Mouse (Mus musculus) adrenal gland, adult (tissue): ENCODE data around the gene Zfhx3.
A peak's percentile ranks its signal among the peaks of the same experiment; 100 is the strongest.

ENCODE experiments used
- DNase-seq, 2 experiments: peaks; one replicate each; pipeline ENCODE4 v3.0.0; 2022 to 2023; ENCODE audit warnings: low spot score in 1 of 2; ENCODE audit not compliant: inconsistent age in 2 of 2

Zfhx3 gene

GRCm38 (mm10) chr8:108017727-108018126 is 75.3 kb downstream of the Zfhx3 start:
- no peak for DNase-seq

DNA sequence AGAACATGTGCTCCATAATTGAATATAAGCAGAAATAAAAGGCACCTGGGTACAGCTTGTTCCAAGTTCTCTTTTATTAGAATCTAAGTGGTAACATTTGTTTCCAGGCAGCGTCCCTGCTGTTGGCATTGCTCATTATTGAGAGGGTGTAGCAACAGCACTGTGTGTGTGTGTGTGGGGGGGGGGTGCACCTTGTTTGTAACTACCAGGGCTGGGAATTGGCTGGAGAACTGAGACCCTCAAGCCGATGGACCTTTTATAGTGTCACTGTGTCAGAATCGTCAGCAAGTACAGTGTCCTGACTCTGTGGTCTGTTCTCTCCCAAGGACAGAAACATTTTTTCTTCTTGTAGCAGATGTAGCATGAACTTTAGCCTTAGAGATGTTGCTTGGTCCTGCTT is 77.2 kb downstream of the Zfhx3 start:
- DNase-seq: no peak

DNA sequence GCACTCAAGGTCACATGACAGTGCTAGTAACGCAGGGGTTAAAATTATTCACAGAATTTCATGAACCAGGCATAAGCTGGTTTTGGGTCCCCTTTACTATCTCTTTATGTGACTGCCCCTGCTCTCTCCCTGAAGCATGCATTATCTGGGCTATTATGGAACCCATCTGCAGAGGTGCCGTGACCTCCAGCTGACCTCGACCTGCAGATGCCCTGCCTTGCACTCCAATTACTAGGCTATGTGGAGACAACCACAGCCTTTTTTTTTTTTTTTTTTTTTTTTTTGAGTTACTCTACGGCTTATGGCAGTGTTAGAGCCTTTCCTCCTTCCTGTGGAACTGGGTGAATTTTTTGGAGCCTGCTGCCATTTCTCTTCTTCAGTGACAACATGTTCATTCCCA is 80.0 kb downstream of the Zfhx3 start:
- no peak for DNase-seq

- no peak for DNase-seq
Measured at GRCm38 (mm10) chr8:108024331-108024730, 81.9 kb downstream of the Zfhx3 start.

DNA sequence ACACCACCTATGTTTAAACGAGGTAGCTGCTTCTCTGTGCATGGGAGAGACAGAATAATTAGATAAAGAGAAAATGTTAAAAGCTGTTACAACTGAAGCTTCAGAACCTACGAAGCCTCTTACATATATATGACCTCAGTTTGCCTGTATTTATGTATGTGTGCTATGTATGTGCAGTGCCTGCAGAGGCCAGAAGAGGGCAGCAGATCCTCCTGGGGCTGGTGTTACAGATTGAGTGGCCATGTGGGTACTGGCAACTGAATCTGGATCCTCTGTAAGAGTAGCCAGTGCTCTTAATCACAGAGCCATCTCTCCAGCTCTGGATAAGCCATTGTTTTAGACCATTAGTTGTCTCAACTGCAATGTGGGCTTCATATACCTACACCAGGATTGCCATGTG is 82.8 kb downstream of the Zfhx3 start:
- DNase-seq: peak in 1 of 2 experiments; percentile 41

DNA sequence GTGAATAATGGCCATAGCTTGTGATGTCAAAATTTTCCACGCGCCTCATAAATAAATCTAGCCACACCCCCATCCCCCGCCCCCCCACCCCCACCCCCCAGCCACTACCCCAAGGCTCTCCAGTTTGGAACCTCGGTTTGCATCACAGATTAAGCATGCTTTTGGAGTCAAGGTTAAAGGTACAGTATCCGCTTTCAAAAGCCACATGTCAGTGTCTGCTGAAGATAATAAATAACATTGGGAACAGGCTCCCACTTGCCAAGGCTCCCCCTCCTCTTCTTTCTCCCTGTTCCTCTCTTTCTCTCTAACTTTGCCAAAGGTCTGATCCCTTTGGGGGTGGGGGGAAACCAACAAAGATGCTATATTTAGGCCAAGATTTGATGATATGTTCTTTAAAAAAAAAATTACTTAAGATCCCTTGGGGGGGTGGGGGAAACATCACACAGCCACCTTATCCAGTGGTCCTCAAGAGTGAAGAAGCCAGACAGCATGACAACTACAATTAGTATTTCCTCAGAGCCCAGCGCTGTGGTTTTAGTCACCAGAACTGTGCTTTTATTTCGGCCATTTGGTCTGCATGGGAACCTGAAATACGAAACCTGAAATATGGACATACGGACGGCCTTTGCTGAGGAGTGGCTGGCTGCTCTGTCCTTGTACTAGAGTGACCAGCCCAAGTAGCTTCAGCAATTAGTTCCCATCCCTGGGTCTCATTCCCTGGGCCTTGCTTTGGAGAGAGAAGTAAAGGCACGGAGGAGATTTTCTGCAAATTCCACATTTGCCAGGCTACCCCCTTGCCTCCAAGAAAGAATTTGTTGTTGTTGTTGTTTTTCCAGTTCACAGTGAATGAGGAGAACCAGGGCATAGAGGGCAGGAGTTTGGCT is 84.4 kb downstream of the Zfhx3 start:
- peak; percentile 42 to 78 for DNase-seq

DNA sequence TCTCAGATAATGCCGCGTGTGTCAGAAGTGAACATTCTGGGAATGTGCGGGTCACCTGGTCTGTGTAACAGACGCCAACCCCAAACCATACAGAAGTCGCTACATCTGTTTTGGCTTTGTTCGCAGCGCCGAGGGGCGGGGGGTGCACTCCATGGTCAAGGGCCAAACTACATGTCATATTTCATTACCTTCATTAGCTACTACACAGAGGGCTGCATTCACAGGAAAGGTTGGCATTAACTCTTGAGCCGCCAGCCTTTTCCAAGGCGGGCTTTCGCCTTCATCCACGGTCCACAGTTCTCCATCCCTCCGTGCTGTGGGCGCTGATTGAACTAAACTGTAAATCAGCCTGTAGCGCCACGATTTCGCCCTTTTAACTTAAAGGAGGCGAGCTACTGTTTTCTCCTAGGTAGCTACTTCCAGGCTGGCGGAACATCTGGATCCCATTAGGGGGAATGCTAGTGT is 85.1 kb downstream of the Zfhx3 start:
- DNase-seq: peak; percentile 35 to 66

DNA sequence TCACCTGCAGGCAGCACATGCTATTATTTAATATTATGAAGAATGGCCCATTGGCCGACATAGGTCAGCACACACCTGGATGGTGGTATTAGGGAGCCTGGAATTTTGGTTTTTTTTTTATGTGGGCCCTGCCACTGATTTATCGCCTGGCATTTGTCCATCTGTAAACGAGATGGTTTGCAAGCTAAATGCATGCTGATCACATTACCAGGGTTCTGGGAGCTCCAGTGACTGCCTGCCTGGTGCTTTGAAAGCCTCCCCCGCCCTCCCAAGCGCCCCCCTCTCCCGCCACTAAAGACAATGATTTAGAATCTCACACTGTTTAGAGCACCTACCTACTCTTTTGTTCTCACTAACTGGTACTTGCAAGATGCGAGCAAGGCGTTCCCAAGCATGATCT is 86.0 kb downstream of the Zfhx3 start:
- DNase-seq: no peak

GRCm38 (mm10) chr8:108031159-108031558 is 88.7 kb downstream of the Zfhx3 start:
- no peak for DNase-seq

DNA sequence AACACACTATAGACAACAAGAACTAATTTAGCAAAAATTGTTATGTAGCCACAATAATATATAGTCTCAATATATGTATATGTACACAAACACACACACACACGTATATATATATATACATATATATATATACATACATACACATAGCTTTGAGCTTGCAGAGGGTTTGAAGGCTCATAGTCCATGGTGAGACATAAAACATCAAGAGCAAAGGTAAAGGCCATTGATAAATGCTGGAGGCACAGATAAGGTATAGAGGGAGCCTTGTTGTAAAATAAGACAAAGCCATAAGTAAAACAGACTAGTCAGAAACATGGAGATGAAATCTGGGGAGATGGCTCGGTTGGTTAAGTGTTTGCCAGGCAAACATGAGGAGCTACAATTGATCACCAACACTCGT is 91.6 kb downstream of the Zfhx3 start:
- DNase-seq: no peak

- DNase-seq: no peak
Measured at GRCm38 (mm10) chr8:108034726-108035125, 92.3 kb downstream of the Zfhx3 start.

DNA sequence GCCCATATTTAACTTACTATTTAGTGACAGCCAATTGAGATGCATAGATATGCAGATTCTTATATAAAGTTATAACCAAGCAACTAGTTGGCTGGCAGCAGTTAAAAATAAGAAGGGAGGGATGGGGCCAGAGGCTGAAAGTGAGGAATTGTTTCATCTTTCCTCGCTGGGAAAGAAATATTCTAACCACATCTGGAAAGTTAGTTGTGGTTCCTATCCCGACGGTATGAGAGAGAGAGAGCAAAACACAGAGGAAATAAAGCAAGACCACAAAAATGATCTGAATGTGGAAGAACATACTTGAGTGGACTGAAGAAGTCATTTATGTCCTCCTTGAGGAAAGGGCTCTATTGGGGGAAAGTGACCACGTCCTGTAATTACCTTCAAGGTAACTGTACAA is 101.2 kb downstream of the Zfhx3 start:
- DNase-seq: no peak

DNA sequence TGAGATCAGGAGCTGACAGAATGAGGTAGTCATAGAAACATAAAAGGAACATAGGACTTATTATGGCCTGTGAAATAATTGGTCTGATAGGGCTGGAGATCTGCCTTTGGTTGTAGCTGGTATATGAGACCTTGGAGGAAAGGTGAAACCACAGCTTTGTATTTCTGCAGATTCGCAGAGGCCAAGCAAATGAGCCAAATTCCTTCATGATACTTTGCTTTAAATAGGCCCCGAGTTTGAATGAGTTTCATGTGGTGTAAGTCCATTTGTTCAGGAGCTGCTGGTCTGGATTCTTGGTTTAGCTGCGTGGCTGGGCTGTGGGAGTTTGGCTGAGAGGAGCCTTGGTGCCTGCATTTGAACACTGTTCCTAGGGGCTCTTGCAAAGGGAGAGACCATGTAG is 101.7 kb downstream of the Zfhx3 start:
- DNase-seq: no peak

- no peak for DNase-seq
Measured at GRCm38 (mm10) chr8:108056241-108056640, 113.8 kb downstream of the Zfhx3 start.

DNA sequence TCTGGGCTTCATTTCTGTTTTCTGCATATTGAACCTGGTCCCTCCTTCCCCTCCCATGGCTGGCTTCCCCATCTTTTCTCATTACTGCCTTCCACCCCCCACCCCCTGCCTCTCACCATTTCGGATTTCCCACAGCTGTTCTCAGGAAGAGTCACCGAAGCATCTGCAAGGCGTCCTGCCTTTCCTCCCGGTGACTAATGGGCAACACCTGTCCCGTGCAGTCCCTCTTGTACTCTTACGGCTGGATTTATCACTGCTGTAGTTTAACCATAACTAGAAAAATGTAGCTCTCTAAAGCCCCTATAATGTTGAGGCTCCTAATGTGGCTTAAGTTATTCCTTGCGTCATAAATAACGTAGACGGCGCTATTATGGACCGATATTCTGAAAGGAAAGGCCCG is 119.5 kb downstream of the Zfhx3 start:
- no peak for DNase-seq

GRCm38 (mm10) chr8:108067111-108067510 is 124.7 kb downstream of the Zfhx3 start:
- no peak for DNase-seq

DNA sequence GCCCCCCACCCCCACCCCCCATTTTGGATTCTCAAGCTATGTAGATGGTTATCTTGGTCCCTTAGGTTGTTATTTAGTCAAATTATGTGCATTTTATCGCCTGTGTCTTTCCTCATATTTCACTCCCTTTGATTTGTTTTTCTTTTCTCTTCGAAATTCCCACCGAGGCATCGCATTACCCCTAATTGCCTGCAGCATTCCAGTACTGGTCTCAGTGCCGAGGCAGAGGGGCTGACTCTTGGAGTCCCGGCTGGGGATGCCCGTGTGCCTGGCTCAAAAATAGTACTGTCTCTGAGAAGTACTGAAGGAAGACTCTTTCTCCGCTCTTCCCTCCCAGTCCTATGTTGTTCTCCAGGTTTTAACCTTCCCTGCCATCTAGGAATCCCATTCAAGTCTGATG is 125.8 kb downstream of the Zfhx3 start:
- DNase-seq: no peak

GRCm38 (mm10) chr8:108070438-108070837 is 128.0 kb downstream of the Zfhx3 start:
- DNase-seq: no peak

DNA sequence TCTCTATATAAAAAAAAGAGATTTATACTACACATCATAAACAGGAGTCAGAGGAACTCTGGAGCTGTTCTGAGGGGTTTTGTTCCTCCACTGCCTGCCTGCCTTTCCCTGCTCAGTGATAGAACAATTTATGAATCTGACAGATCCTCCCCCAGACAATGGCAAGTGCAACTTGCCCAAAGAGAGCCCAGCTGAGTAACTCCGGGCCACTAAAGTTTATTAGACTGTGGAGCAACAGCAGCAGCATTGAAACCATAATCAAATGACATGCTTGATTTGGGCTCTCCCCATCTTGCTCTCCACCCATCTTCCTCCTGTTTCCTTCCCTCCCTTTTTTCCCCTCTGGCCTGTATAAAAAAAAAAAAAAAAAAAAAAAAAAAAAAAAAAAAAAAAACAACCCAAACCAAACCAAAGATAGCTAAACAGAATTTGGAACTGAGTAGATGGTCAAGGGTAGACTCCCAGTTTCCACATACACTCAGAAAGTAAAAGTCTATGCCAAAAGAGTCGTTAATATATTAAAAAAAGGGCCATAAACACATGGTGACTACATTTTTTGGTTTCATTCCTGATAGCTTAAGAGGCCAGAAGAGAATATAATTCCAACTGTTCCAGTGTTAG is 129.8 kb downstream of the Zfhx3 start:
- no peak for DNase-seq

- no peak for DNase-seq
Measured at GRCm38 (mm10) chr8:108072853-108073252, 130.4 kb downstream of the Zfhx3 start.

DNA sequence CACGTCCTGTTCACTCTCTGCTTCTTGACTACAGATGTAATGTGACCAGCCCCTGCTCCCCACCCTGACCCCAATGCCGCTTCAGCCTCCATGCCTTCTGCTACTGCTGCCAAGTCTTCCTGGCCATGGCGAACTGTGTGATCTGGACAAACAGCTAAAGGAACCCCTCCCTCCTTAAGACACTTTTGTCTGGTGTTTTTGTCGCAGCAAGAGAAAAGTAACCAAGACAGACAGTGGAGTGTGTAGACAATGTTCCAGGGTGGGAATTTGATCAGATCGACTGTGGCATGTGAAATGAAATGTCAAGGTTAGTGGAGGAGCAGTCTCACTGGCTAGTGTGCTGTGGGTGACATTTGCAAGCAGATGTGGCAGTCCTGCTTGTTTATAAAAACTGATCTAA is 132.7 kb downstream of the Zfhx3 start:
- DNase-seq: peak; percentile 63 to 78

DNA sequence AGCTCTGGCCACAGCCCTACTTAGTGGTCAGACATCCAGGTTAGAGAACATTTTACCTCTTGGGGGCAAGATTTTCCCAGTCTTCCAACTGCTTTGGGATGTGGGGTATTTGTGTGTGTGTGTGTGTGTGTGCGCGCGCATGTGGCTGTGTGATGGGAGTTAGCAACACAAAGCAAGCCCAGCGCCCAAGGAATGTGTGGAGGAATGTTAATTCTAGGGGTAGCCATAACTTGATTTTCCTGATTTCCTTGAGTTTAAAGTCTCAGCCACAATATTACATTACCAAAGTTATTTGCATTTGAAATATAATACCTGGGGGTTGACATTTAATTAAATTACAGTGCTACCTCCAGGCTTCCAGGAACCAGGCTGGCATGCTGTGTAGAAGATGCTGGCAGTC is 136.3 kb downstream of the Zfhx3 start:
- no peak for DNase-seq
